Mouse (Mus musculus) macrophage (primary cell): Measurements from ENCODE around the gene Sh3bp2. TPM values are rescaled to one million over a fixed set of nuclear protein-coding genes. Genes with fewer than 3 reads are reported as not detected.
"Not testable (repeated sequence)": the region's sequence is repeated elsewhere in the genome, so short reads cannot be mapped to it uniquely, and the experiment has no call there.

Experiments
- H3K27ac ChIP-seq: fragments of 350-480 bp; formaldehyde crosslinking; 2 replicates; pipeline ENCODE4 v1.9.0; 2021
- H3K36me3 ChIP-seq: fragments of 350-480 bp; formaldehyde crosslinking; 2 replicates; pipeline ENCODE4 v1.9.0; 2021; ENCODE audit errors: inconsistent target
- H3K4me3 ChIP-seq: fragments of 350-480 bp; formaldehyde crosslinking; 2 replicates; pipeline ENCODE4 v1.9.0; 2021; ENCODE audit errors: inconsistent target
- H3K79me2 ChIP-seq: fragments of 350-480 bp; formaldehyde crosslinking; 2 replicates; pipeline ENCODE4 v1.9.0; 2021; ENCODE audit errors: inconsistent target
- WGBS: methylation state at CpG from one replicate; pipeline ENCODE4 v1.1.7; 2026; ENCODE audit warnings: inconsistent platforms; ENCODE audit not compliant: missing documents; 5-methylcytosine and 5-hydroxymethylcytosine counted together
- polyA plus RNA-seq: library from polyadenylated mRNA; stranded (reverse); fragments of 250-400 nt; gene quantifications from 3 replicates; pipeline ENCODE4 v1.2.4, GENCODE M21; 2018; ENCODE audit warnings: inconsistent platforms

Sh3bp2 gene
- polyA plus RNA-seq, 1 experiment from 2014 or later: 116 TPM

DNA sequence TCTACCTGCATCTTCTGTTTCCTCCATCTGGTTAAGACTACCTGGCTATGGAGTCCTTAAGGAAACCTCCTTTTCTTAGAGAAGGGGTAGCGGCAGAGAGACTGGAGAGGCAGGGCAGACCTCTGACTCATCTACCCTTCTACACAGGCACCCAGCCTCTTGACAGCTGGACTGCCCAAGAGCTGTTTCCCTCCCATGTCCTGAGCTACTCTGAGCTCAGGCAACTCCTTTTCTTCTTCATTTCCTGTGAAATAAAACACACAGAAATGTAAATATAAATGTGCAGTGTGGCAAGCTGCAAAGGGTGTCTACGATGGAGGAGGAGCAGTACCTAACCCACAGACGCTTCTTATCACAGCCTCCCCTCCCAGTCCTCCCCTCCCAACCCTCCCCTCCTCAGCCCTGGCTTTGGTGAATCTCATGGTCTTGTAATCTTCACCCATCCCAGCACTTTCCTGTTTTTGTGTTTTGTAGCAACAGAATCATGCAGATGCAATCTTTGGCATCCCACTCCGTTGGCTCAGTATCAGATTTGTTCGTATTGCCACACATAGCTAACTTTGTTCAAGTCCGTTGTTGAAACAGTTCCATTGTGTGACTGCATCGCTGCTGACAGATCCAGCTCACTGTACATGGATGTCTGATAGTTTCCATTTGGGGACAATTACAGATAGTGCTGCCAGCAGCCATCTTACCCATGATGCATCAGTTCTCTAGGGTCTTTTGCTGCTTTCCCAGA is 40.1 kb downstream of the Sh3bp2 start:
- Histone ChIP-seq H3K36me3 (peaks cover 33% of the 10 kb centered on the region), H3K27ac (no peak overlapping the region), H3K79me2 (no peaks in the 10 kb centered on the region), H3K4me3 (no peak overlapping the region)
- WGBS: 93% methylated on average over 5 of the region's 7 CpGs

DNA sequence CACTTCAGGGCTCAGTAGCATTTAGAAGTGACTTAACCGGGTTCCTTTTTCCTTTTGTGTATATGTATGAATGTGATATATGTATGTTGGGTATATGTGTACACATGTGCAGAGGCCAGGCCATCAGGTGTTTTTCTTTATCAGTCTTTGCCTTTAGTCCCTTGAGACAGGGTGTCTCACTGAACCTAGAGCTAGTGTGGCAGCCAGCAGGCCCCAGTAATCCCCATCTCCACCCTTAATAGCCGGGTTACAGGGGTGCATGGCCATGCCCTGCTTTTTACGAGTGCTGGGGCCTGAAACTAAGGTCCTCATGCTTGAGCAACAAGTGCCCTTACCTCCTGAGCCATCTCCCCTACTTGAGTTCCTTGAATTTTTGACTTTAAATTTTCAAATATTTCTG is 45.9 kb downstream of the Sh3bp2 start:
- no peak overlapping the region for H3K27ac ChIP-seq
- no peak overlapping the region for H3K4me3 ChIP-seq
- peaks cover 27% of the 10 kb centered on the region for H3K79me2 ChIP-seq
- no peaks in the 10 kb centered on the region for H3K36me3 ChIP-seq
- 94% methylated on average over 3 of the region's 3 CpGs for WGBS

DNA sequence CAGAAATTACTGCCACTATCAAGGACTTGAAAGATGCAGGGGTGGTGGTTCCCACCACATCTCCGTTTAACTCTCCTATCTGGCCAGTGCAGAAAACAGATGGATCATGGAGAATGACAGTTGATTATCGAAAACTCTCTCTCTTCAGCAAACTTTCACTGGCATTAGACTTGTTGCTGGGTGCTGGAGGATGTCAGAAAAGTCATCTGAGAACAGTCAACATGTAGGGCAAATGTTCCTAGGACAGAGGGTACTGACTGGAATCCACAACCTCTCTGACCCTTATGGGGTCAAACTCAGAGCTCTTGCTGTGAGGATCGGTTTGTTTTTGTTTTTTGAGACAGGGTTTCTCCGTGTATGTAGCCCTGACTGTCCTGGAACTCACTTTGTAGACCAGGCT is 46.9 kb downstream of the Sh3bp2 start:
- 73% methylated on average over 3 of the region's 4 CpGs for WGBS
- H3K79me2 ChIP-seq: peaks cover 37% of the 10 kb centered on the region
- peak overlapping the region; percentile 72 for H3K27ac ChIP-seq
- peak overlapping the region; percentile 54 for H3K4me3 ChIP-seq
- not testable (repeated sequence) for H3K36me3 ChIP-seq

DNA sequence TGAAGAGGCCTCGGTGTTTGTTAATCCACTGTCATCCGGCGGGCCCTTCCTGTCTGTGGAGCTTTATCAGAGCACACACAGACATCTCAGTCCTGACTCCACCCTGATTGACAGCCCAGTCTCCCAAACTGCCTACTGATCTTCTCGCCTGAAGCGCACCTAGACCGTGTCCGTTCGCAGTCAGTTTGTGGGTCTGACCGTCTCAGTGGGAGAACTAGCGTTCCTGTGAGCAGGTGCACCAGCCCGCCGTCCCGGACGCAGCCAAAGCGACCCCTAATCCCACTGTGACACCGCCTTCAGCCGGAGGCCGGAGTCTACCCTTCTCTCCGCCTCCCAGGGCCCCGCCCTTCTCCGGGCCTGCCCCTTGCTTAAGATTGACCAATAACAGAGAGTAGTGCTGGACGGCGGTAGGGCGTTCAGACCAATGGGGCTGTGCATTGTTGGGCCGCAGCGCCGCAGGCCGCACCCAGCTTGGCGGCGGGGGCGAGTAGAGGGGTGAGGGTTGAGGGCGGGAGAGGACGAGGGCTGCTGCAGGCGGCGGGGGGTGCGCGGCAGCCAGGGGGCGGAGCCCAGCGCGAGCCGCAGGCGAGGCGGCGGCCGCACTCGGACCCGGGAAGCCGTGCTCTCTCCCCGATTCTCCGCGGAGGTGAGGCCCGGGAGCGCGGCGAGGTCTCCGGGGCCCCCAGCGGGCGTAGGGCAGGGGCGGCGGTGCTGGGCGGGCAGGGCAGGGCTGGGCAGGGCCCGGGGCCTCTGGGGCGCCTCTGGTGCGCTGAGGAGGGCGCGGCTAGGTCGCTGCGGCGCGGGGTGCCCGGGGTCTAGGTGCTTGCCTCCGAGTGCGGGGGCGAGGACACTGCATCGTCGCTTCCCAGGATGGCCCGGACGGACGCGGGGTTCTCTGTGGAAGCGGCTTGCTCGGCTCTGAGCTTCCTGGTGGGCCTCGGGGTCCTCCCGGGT is 47.9 kb downstream of the Sh3bp2 start, which contains the start of gene Add1:
TSS of gene Add1 (plus strand) at position 397 of the 954 bp plus-strand sequence.
- Histone ChIP-seq H3K4me3 (peak within 1 kb of the TSS; percentile 78), H3K36me3 (no peaks in the 10 kb centered on the region), H3K79me2 (peaks cover 47% of the 10 kb centered on the region), H3K27ac (peak within 1 kb of the TSS; percentile 72)
- under 1% methylated on average over 69 of the region's 84 CpGs for WGBS

GRCm38 (mm10) chr5:34574721-34575120 is 49.1 kb downstream of the Sh3bp2 start:
- Histone ChIP-seq H3K36me3 (no peaks in the 10 kb centered on the region), H3K79me2 (peaks cover 58% of the 10 kb centered on the region), H3K4me3 (peak overlapping the region; percentile 78), H3K27ac (peak overlapping the region; percentile 47; the same call in 1 of the 2 replicates)
- WGBS: 20% methylated on average over 10 of the region's 10 CpGs

DNA sequence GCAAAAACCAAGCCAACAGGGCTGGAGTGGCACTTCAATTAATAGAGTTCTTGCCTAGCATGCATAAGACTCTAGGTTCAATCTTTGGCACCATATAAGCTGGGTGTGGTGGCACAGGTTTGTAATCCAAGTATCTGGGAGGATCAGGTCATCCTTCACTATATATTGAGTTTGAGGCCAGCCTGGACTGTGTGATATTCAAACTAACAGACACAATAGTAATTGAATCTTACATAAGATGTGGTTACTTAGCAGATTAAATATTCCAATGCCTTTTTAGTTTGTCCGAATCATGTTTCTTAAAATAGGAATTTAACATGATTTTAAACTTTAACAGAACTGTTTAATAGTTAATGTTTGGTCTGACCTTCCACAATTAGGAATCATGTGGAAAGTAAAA is 50.6 kb downstream of the Sh3bp2 start:
- 100% methylated on average over 1 of the region's 1 CpGs for WGBS
- H3K27ac ChIP-seq: no peak overlapping the region
- no peaks in the 10 kb centered on the region for H3K36me3 ChIP-seq
- H3K79me2 ChIP-seq: peaks cover 74% of the 10 kb centered on the region
- H3K4me3 ChIP-seq: no peak overlapping the region

DNA sequence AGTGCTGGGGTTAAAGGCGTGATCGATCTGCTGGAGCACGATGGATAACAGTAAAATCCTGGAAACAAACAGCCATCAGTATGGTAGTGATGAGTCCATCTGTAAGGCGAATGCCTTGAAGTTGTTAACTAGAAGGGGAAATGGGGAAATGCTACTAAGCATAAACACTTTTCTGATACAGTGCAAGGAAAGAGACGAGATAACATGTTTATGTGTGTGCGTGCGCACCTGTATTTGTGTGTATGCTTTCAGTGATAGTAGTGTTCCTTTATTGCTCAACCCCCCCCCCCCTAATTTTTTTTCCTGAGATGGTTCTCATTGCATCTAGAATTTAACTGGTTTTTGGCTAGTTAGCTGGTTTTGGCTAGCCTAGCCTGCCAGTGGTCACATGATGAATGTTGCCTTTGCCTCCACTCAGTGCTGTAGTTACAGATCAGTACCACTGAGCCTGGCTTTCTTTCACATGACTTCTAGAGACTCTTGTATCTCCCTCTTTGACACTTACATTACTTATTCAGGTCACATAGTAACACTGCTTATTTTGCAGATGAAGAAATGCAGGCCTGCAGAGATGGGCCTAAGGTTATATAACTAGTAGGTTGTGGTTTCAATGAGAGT is 52.5 kb downstream of the Sh3bp2 start:
- peaks cover 93% of the 10 kb centered on the region for H3K79me2 ChIP-seq
- no peaks in the 10 kb centered on the region for H3K36me3 ChIP-seq
- 92% methylated on average over 7 of the region's 7 CpGs for WGBS
- H3K4me3 ChIP-seq: no peak overlapping the region
- no peak overlapping the region for H3K27ac ChIP-seq

DNA sequence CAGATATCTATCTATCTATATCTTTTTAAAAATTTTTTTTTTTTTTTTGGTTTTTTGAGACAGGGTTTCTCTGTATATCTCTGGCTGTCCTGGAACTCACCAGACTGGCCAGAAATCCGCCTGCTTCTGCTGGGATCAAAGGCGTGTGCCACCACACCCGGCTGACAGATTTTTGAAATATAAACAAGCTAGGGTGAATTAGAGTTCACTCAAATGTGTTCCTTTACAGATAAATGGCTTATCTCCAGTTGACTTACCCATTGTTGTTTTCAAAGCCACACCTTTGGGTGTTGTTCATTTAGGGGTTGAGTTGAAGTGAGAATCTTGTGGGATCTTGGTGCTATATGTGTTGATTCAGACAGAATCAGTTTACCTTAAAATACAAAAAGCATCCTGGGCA is 53.7 kb downstream of the Sh3bp2 start:
- H3K27ac ChIP-seq: no peak overlapping the region
- WGBS: 94% methylated on average over 3 of the region's 3 CpGs
- no peak overlapping the region for H3K4me3 ChIP-seq
- H3K36me3 ChIP-seq: no peaks in the 10 kb centered on the region
- H3K79me2 ChIP-seq: peaks cover 100% of the 10 kb centered on the region

DNA sequence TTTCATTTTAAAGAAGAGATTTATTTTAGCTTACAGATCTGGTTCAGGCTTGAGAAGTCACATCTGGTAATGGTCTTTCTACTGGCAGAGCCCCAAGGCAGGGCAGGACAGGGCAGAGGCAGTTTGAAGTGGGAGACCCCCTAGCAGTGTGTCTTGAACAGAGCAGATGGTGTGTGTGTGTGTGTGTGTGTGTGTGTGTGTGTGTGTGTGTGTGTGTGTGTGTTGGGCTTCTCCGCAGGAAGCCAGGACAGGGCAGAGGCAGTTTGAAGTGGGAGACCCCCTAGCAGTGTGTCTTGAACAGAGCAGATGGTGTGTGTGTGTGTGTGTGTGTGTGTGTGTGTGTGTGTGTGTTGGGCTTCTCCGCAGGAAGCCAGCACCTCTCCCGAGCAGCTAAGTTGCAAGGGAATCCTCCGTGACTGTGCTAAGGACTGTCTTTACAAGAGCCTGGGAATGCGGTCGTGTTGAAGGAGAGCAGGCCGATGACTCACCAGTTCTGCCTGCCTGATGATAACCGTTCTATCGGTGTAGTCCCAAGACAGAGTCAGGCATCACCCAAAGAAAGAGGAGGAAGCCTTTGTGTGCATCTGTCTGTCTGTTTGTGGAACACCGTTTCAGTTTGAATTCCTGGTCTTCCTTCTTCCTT is 56.2 kb downstream of the Sh3bp2 start:
- H3K79me2 ChIP-seq: peaks cover 100% of the 10 kb centered on the region
- not testable (repeated sequence) for H3K4me3 ChIP-seq, H3K36me3 ChIP-seq, H3K27ac ChIP-seq
- 26% methylated on average over 9 of the region's 10 CpGs for WGBS

DNA sequence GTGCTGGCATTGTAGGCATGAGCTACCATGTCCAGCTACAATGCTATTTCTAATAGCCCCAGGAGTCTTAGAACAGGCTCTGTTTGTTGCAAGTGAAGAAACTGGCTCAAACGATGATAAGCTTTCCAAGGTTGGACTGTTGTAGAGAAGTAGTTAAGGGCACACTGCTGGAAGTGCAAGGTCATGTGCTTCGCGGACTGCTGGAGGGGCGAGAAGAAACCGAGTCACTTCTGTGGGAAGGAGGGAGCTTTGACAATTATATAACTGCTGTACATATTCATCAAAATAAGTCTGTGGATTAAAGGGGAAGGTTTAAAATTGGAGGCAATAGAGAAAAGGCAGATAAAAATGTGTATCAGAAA is 56.7 kb downstream of the Sh3bp2 start:
- 34% methylated on average over 5 of the region's 5 CpGs for WGBS
- Histone ChIP-seq H3K4me3 (no peak overlapping the region), H3K27ac (no peak overlapping the region)

GRCm38 (mm10) chr5:34585216-34585615 is 59.6 kb downstream of the Sh3bp2 start:
- H3K4me3 ChIP-seq: no peak overlapping the region
- H3K27ac ChIP-seq: no peak overlapping the region
- 90% methylated on average over 5 of the region's 5 CpGs for WGBS
- peaks cover 100% of the 10 kb centered on the region for H3K79me2 ChIP-seq
- H3K36me3 ChIP-seq: no peaks in the 10 kb centered on the region

More for the DNA sequence above, 56.7 kb downstream of the Sh3bp2 start:
- Histone ChIP-seq H3K79me2 (peaks cover 100% of the 10 kb centered on the region), H3K36me3 (no peaks in the 10 kb centered on the region)

- 92% methylated on average over 5 of the region's 5 CpGs for WGBS
- H3K27ac ChIP-seq: no peak overlapping the region
- no peak overlapping the region for H3K4me3 ChIP-seq
- H3K36me3 ChIP-seq: no peaks in the 10 kb centered on the region
- H3K79me2 ChIP-seq: peaks cover 90% of the 10 kb centered on the region
Measured at GRCm38 (mm10) chr5:34587881-34588280, 62.2 kb downstream of the Sh3bp2 start.

DNA sequence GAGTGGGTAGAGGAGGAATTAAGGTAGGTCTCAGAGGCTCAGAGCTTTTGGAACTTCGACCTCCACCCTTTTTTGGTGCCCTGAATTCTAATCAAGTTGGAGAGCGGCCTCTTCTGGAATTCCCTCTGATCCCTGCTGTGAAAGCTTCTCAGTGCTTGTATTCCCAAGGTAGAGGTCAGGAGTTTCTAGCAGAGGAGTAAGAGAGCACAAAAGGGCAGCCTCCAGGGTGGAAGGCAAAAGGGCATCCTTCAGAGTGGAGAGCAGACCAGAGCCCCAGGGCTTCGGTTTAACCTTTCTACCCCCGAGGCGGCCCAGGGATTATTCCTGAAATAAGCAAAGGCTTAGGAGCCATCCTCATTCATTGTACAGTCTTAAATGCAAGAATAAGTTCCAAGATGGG is 64.4 kb downstream of the Sh3bp2 start:
- 82% methylated on average over 5 of the region's 5 CpGs for WGBS
- no peak overlapping the region for H3K4me3 ChIP-seq
- no peaks in the 10 kb centered on the region for H3K36me3 ChIP-seq
- H3K27ac ChIP-seq: no peak overlapping the region
- H3K79me2 ChIP-seq: peaks cover 90% of the 10 kb centered on the region

GRCm38 (mm10) chr5:34590702-34591101 is 65.1 kb downstream of the Sh3bp2 start:
- Histone ChIP-seq H3K36me3 (no peaks in the 10 kb centered on the region), H3K79me2 (peaks cover 90% of the 10 kb centered on the region), H3K27ac (no peak overlapping the region), H3K4me3 (no peak overlapping the region)
- 96% methylated on average over 4 of the region's 4 CpGs for WGBS
